In the genomic region with DNA sequence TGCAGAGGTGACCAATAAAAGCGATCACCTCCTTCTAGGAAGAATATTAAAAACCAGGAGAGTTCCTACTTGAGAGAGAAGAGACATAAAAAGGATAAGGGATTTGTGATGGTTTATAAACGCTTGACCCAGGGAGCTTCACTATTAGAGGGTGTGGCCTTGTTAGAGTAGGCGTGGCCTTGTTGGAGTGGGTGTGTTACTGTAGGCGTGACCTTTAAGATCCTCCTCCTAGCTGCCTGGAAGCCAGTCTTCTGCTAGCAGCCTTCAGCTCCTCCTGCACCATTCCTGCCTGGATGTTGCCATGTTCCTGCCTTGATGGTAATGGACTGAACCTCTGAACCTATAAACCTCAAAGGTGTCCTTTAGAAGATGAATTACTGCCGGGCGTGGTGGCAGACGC, we compare ENCODE assay signal across 24 mouse cellular contexts. TPM values are rescaled to one million over a fixed set of nuclear protein-coding genes. Genes with fewer than 3 reads are reported as not detected.
A peak's percentile ranks its signal among the peaks of the same experiment; 100 is the strongest.
DNase-seq lines count a peak whose midpoint lies in the region; ATAC-seq and TF ChIP-seq lines count a peak whose summit lies in the region.
"Had no signal": no experiment of that assay in that cellular context is flagged by ENCODE, and none has a peak within 500 bp of the region (broad histone marks: within the 10 kb centered on the region; RNA-seq: fewer than 3 reads in every experiment).

No protein-coding gene starts in this region.

- H3K4me3 ChIP-seq in heart, embryonic 10.5 days: no peak overlapping the region
- no peak overlapping the region for H3K4me3 ChIP-seq in MEL (ENCODE audit: control insufficient read depth in 1 of 2, insufficient read depth in 1 of 2, low read depth in 2 of 2, low read length in 2 of 2)
- H3K4me3 ChIP-seq in liver, embryonic 15.5 days (replicated peaks): no peak overlapping the region
- H3K4me3 ChIP-seq: embryonic facial prominence, embryonic 15.5 days; forebrain, embryonic 15.5 days; heart, adult 2 months; heart, embryonic 15.5 days; hindbrain, embryonic 13.5 days had no signal

- no peak for TF ChIP-seq CTCF in MEL (IDR thresholded peaks at IDR 0.05 in 2 of 3, conservative IDR thresholded peaks at IDR 0.05 in 1 of 3; ENCODE audit: control insufficient read depth in 1 of 3, insufficient read depth in 1 of 3, low read depth in 2 of 3, low read length in 3 of 3, poor library complexity in 1 of 3, severe bottlenecking in 1 of 3)

- H3K9ac ChIP-seq in MEL (ENCODE audit: control insufficient read depth, low read depth, low read length, poor library complexity, severe bottlenecking): no peak overlapping the region
- no peak overlapping the region for H3K9ac ChIP-seq in liver, embryonic 15.5 days
- H3K9ac ChIP-seq: embryonic facial prominence, embryonic 15.5 days; forebrain, embryonic 15.5 days; heart, embryonic 15.5 days; hindbrain, embryonic 13.5 days had no signal

- H3K4me1 ChIP-seq in heart, embryonic 10.5 days: peaks cover 19% of the 10 kb centered on the region
- peaks cover 5 to 21% of the 10 kb centered on the region in 2 experiments for H3K4me1 ChIP-seq in MEL (ENCODE audit: control insufficient read depth in 1 of 2, insufficient read depth in 2 of 2, low read length in 2 of 2)
- peaks cover 28% of the 10 kb centered on the region for H3K4me1 ChIP-seq in liver, embryonic 15.5 days (replicated peaks)

- no peaks in the 10 kb centered on the region for H3K9me3 ChIP-seq in heart, embryonic 10.5 days
- H3K9me3 ChIP-seq in MEL (replicated peaks; ENCODE audit: insufficient read depth, low read length): no peaks in the 10 kb centered on the region
- no peaks in the 10 kb centered on the region for H3K9me3 ChIP-seq in liver, embryonic 15.5 days (replicated peaks)
- H3K9me3 ChIP-seq: embryonic facial prominence, embryonic 15.5 days; forebrain, embryonic 15.5 days; G1E; heart, embryonic 15.5 days; hindbrain, embryonic 13.5 days had no signal

- WGBS in heart, embryonic 10.5 days: 81% methylated on average over 7 of the region's 7 CpGs
- WGBS in liver, embryonic 15.5 days (ENCODE audit: insufficient replicate concordance): 58% methylated on average over 7 of the region's 7 CpGs

- no peaks in the 10 kb centered on the region for H3K79me2 ChIP-seq in MEL (ENCODE audit: control insufficient read depth, insufficient read depth, low read length, poor library complexity)

- TF ChIP-seq EP300 in MEL (IDR thresholded peaks at IDR 0.05; ENCODE audit: low read depth in 1 of 2, low read length in 2 of 2): no peak

- DNase-seq in heart, embryonic 10.5 days (ENCODE audit: low spot score): peak; percentile 30
- DNase-seq in heart, adult 9 months (ENCODE audit: low spot score in 2 of 2): no peak
- DNase-seq in MEL (ENCODE audit: low read depth, low spot score) (peak; percentile 36), liver (peak; percentile 65)
- no peak for DNase-seq in gastrocnemius, adult 8-10 months (ENCODE audit: low spot score in 2 of 2)
- no peak for DNase-seq in left cerebral cortex, postnatal 10 days (ENCODE audit: extremely low spot score in 1 of 2, low spot score in 2 of 2)
- no peak for DNase-seq in kidney, adult 18-20 months
- DNase-seq: adrenal gland, postnatal 10 days; cerebellum, adult 9-11 months; gastrocnemius, postnatal 14 days; heart, adult 2 months; heart, postnatal 36 days; kidney, adult 9 months; kidney, postnatal 14 days; lung, postnatal 4 days; right cerebral cortex, postnatal 14 days; spleen, adult 18-20 months; thymus, postnatal 4 days had no signal

- no peak for TF ChIP-seq RAD21 in MEL (IDR thresholded peaks at IDR 0.05; ENCODE audit: low read depth, low read length)

- TF ChIP-seq POLR2A in MEL (IDR thresholded peaks at IDR 0.05; ENCODE audit: control insufficient read depth in 1 of 2, insufficient read depth in 1 of 2, low read depth in 1 of 2, low read length in 2 of 2, poor library complexity in 1 of 2): no peak

- H3K27me3 ChIP-seq in heart, embryonic 10.5 days (ENCODE audit: insufficient read depth, poor library complexity, severe bottlenecking): no peaks in the 10 kb centered on the region
- 0 out of 4 replicates have a peak, but pooled peaks cover 0 to 2% of the 10 kb centered on the region in 2 experiments for H3K27me3 ChIP-seq in MEL (ENCODE audit: control insufficient read depth in 1 of 2, insufficient read depth in 2 of 2, low read length in 2 of 2)
- no peaks in the 10 kb centered on the region for H3K27me3 ChIP-seq in liver, embryonic 15.5 days
- H3K27me3 ChIP-seq: embryonic facial prominence, embryonic 15.5 days; forebrain, embryonic 15.5 days; heart, embryonic 15.5 days; hindbrain, embryonic 13.5 days had no signal

- no peaks in the 10 kb centered on the region for H3K36me3 ChIP-seq in heart, embryonic 10.5 days
- peaks cover 0 to 13% of the 10 kb centered on the region in 2 experiments; a peak in 2 of 4 replicates for H3K36me3 ChIP-seq in MEL (ENCODE audit: control insufficient read depth in 1 of 2, insufficient read depth in 2 of 2, low read length in 2 of 2)
- H3K36me3 ChIP-seq in liver, embryonic 15.5 days (replicated peaks): no peaks in the 10 kb centered on the region
- H3K36me3 ChIP-seq: embryonic facial prominence, embryonic 15.5 days; forebrain, embryonic 15.5 days; G1E; heart, embryonic 15.5 days; hindbrain, embryonic 13.5 days had no signal

- ATAC-seq in liver, embryonic 15.5 days (ENCODE audit: insufficient read depth): peak; percentile 67; the same call in 1 of the 2 replicates
- ATAC-seq: forebrain, embryonic 15.5 days had no signal

- no peak overlapping the region for H3K4me2 ChIP-seq in liver, embryonic 15.5 days
- H3K4me2 ChIP-seq: embryonic facial prominence, embryonic 15.5 days; forebrain, embryonic 15.5 days; heart, embryonic 15.5 days; hindbrain, embryonic 13.5 days had no signal

- no peak overlapping the region for H3K27ac ChIP-seq in heart, embryonic 10.5 days
- no peak overlapping the region for H3K27ac ChIP-seq in MEL (ENCODE audit: control insufficient read depth, low read depth, low read length)
- no peak overlapping the region for H3K27ac ChIP-seq in liver, embryonic 15.5 days (replicated peaks)
- H3K27ac ChIP-seq: embryonic facial prominence, embryonic 15.5 days; forebrain, embryonic 15.5 days; heart, adult 2 months; heart, embryonic 15.5 days; hindbrain, embryonic 13.5 days had no signal

- intact Hi-C loops in left cerebral cortex, postnatal 10 days (cut with DNase I): no loop called here

TF ChIP-seq in MEL, 35 proteins besides CTCF, POLR2A, EP300 and RAD21:
- TF ChIP-seq ZC3H11A (IDR thresholded peaks at IDR 0.05; ENCODE audit: low read depth, low read length) (no peak), NRF1 (IDR thresholded peaks at IDR 0.05; ENCODE audit: insufficient read depth, low read depth, low read length, poor library complexity, severe bottlenecking) (no peak), MYB (IDR thresholded peaks at IDR 0.05; ENCODE audit: low read depth, low read length) (no peak), MYC (IDR thresholded peaks at IDR 0.05; ENCODE audit: low read depth, low read length) (no peak), ELF1 (IDR thresholded peaks at IDR 0.05; ENCODE audit: low read depth, low read length) (no peak), TAL1 (IDR thresholded peaks at IDR 0.05; ENCODE audit: low read length) (no peak), MAFK (IDR thresholded peaks at IDR 0.05; ENCODE audit: borderline replicate concordance, low read depth, low read length) (no peak), MAX (IDR thresholded peaks at IDR 0.05; ENCODE audit: low read length) (no peak), SMC3 (IDR thresholded peaks at IDR 0.05; ENCODE audit: low read depth, low read length) (no peak), NELFE (IDR thresholded peaks at IDR 0.05; ENCODE audit: low read depth, low read length) (no peak), HCFC1 (IDR thresholded peaks at IDR 0.05; ENCODE audit: low read depth, low read length) (no peak)

RNA-seq across cellular contexts. Expression of a gene that starts 28.7 kb away (rescaled TPM):
- polyA plus RNA-seq in heart, embryonic 10.5 days (2016; fragmentation: Nextera tagmentation; extraction: Ambion mirVana): 49.6 and 55.2 TPM in 2 replicates
- total RNA-seq in MEL (2012; rRNA removed): 7.8 and 12.7 TPM in 2 replicates
- polyA plus RNA-seq in MEL (2012; ENCODE audit: insufficient read depth in 1 of 2, insufficient read length in 2 of 2, low read depth in 1 of 2, low replicate concordance in 2 of 2, missing spikeins in 1 of 2): 10 to 100 TPM in 1 of 2 experiments, not detected in 1; 16.4 TPM
- polyA plus RNA-seq in liver, embryonic 15.5 days (2015; fragmentation: Nextera tagmentation; extraction: Ambion mirVana): 12.1 and 14.7 TPM in 2 replicates
- under 1 TPM; 0.44 to 0.94 (median 0.76) TPM for total RNA-seq in gastrocnemius, adult 8-10 months (2022)
- total RNA-seq in left cerebral cortex, postnatal 10 days (2021): 10 to 100 TPM; 55.7 to 58.3 TPM

Comparison
In these comparisons a context has a peak if more than half of its experiments do, and no peak if none do; other contexts are left out.
1. DNase-seq: peak in heart, embryonic 10.5 days (single experiment), MEL (single experiment) and liver (single experiment); none in heart, adult 9 months (0 of 2), gastrocnemius, adult 8-10 months (0 of 2), left cerebral cortex, postnatal 10 days (0 of 2) and kidney, adult 18-20 months (single experiment).